Mouse (Mus musculus) erythroblast, embryonic 14.5 days (primary cell): ENCODE results near the gene Etv2. TPM values are rescaled to one million over a fixed set of nuclear protein-coding genes. Genes with fewer than 3 reads are reported as not detected.

Experiments
- H3K27me3 ChIP-seq: 2 replicates; pipeline ENCODE4 v1.6.1; 2012; ENCODE audit warnings: inconsistent platforms; ENCODE audit not compliant: control insufficient read depth
- H3K36me3 ChIP-seq: 2 replicates; pipeline ENCODE4 v1.6.1; 2012; ENCODE audit warnings: mild to moderate bottlenecking, inconsistent platforms; ENCODE audit not compliant: control insufficient read depth
- H3K4me1 ChIP-seq: 2 replicates; pipeline ENCODE4 v1.6.1; 2012; ENCODE audit warnings: inconsistent platforms; ENCODE audit not compliant: control insufficient read depth
- H3K4me3 ChIP-seq: replicated peaks from 2 replicates; pipeline ENCODE3; 2012; ENCODE audit warnings: moderate library complexity, mild to moderate bottlenecking, inconsistent platforms
- H3K9me3 ChIP-seq: 2 replicates; pipeline ENCODE4 v1.6.1; 2012; ENCODE audit warnings: low read length, inconsistent platforms, mixed read lengths; ENCODE audit not compliant: control insufficient read depth
- GATA1 ChIP-seq: IDR thresholded peaks from 2 replicates; pipeline ENCODE4 v1.6.1; 2012; ENCODE audit warnings: low read length, inconsistent platforms, mixed read lengths
- TAL1 ChIP-seq: IDR thresholded peaks from 3 replicates; pipeline ENCODE4 v1.6.1; 2012; ENCODE audit warnings: low read length, inconsistent platforms, mixed read lengths
- polyA plus RNA-seq: library from polyadenylated mRNA; stranded (reverse); fragments of >175 nt; gene quantifications from 2 replicates; pipeline ENCODE4 v1.2.3, GENCODE M21; 2012

The Etv2 gene
- polyA plus RNA-seq, 1 experiment, result not detected

GRCm38 (mm10) chr7:30615049-30615760 is 20.4 kb downstream of the Etv2 start:
- Histone ChIP-seq H3K36me3 (peaks cover 41% of the 10 kb centered on the region), H3K4me3 (no peak overlapping the region), H3K4me1 (peaks cover 16% of the 10 kb centered on the region), H3K27me3 (no peaks in the 10 kb centered on the region; the same call in 1 of the 2 replicates), H3K9me3 (no peaks in the 10 kb centered on the region)
- TF ChIP-seq TAL1 (no peak), GATA1 (no peak)

GRCm38 (mm10) chr7:30614454-30614853 is 21.2 kb downstream of the Etv2 start:
- no peak for TF ChIP-seq TAL1
- no peak for TF ChIP-seq GATA1
- H3K36me3 ChIP-seq, result peaks cover 36% of the 10 kb centered on the region
- peaks cover 18% of the 10 kb centered on the region for H3K4me1 ChIP-seq
- no peaks in the 10 kb centered on the region; the same call in 1 of the 2 replicates for H3K27me3 ChIP-seq
- H3K9me3 ChIP-seq, result no peaks in the 10 kb centered on the region
- no peak overlapping the region for H3K4me3 ChIP-seq

- TF ChIP-seq GATA1, result no peak
- no peak for TF ChIP-seq TAL1
- H3K4me1 ChIP-seq, result peaks cover 16% of the 10 kb centered on the region
- H3K27me3 ChIP-seq, result no peaks in the 10 kb centered on the region; the same call in 1 of the 2 replicates
- H3K4me3 ChIP-seq, result no peak overlapping the region
- H3K36me3 ChIP-seq, result peaks cover 28% of the 10 kb centered on the region
- no peaks in the 10 kb centered on the region for H3K9me3 ChIP-seq
Observed at GRCm38 (mm10) chr7:30613529-30614112, 22.0 kb downstream of the Etv2 start.

- H3K4me3 ChIP-seq, result no peak within 1 kb of the TSS
Observed at GRCm38 (mm10) chr7:30612654-30613402, 22.8 kb downstream of the Etv2 start, which contains the start of gene Upk1a. Gene Upk1a (minus strand): TSS chr7:30612847.

GRCm38 (mm10) chr7:30610043-30610442 is 25.6 kb downstream of the Etv2 start:
- Histone ChIP-seq H3K9me3 (no peaks in the 10 kb centered on the region), H3K4me1 (peaks cover 8% of the 10 kb centered on the region), H3K4me3 (no peak overlapping the region), H3K27me3 (no peaks in the 10 kb centered on the region; the same call in 1 of the 2 replicates), H3K36me3 (no peaks in the 10 kb centered on the region)
- TF ChIP-seq GATA1 (no peak), TAL1 (no peak)

More at GRCm38 (mm10) chr7:30612654-30613402, 22.8 kb downstream of the Etv2 start, which contains the start of gene Upk1a:
- H3K4me1 ChIP-seq, result peaks cover 15% of the 10 kb centered on the region
- no peaks in the 10 kb centered on the region; the same call in 1 of the 2 replicates for H3K27me3 ChIP-seq
- TF ChIP-seq GATA1 (no peak), TAL1 (no peak)
- no peaks in the 10 kb centered on the region for H3K9me3 ChIP-seq
- H3K36me3 ChIP-seq, result peaks cover 20% of the 10 kb centered on the region

- TF ChIP-seq GATA1 (no peak), TAL1 (no peak)
- Histone ChIP-seq H3K4me3 (no peak overlapping the region), H3K9me3 (no peaks in the 10 kb centered on the region), H3K36me3 (no peaks in the 10 kb centered on the region), H3K4me1 (peaks cover 4% of the 10 kb centered on the region), H3K27me3 (no peaks in the 10 kb centered on the region; the same call in 1 of the 2 replicates)
Observed at GRCm38 (mm10) chr7:30608476-30608875, 27.2 kb downstream of the Etv2 start.

- peaks cover 2% of the 10 kb centered on the region for H3K4me1 ChIP-seq
- no peak for TF ChIP-seq TAL1
- no peak for TF ChIP-seq GATA1
- no peaks in the 10 kb centered on the region; the same call in 1 of the 2 replicates for H3K27me3 ChIP-seq
- no peak overlapping the region for H3K4me3 ChIP-seq
- no peaks in the 10 kb centered on the region for H3K36me3 ChIP-seq
- no peaks in the 10 kb centered on the region for H3K9me3 ChIP-seq
Observed at GRCm38 (mm10) chr7:30607706-30608309, 27.8 kb downstream of the Etv2 start.

GRCm38 (mm10) chr7:30604944-30605343 is 30.7 kb downstream of the Etv2 start:
- no peaks in the 10 kb centered on the region for H3K36me3 ChIP-seq
- H3K27me3 ChIP-seq, result no peaks in the 10 kb centered on the region
- no peaks in the 10 kb centered on the region for H3K9me3 ChIP-seq
- TF ChIP-seq TAL1, result no peak
- TF ChIP-seq GATA1, result no peak
- no peak overlapping the region for H3K4me3 ChIP-seq
- H3K4me1 ChIP-seq, result peaks cover 14% of the 10 kb centered on the region

GRCm38 (mm10) chr7:30604424-30604823 is 31.2 kb downstream of the Etv2 start:
- H3K9me3 ChIP-seq, result no peaks in the 10 kb centered on the region
- TF ChIP-seq TAL1, result no peak
- TF ChIP-seq GATA1, result no peak
- no peaks in the 10 kb centered on the region for H3K36me3 ChIP-seq
- H3K27me3 ChIP-seq, result no peaks in the 10 kb centered on the region
- peaks cover 18% of the 10 kb centered on the region for H3K4me1 ChIP-seq
- H3K4me3 ChIP-seq, result no peak overlapping the region
